Mouse (Mus musculus) gastrocnemius, postnatal 4 days (tissue): ENCODE data around the gene Trpd52l3. TPM values are rescaled to one million over a fixed set of nuclear protein-coding genes. Genes with fewer than 3 reads are reported as not detected.
"Not testable (repeated sequence)": the region's sequence is repeated elsewhere in the genome, so short reads cannot be mapped to it uniquely, and the experiment has no call there.

Source experiments
- DNase-seq, 2 experiments: peaks; one replicate each; pipeline ENCODE4 v3.0.0; 2021 to 2022; ENCODE audit warnings: low spot score in 2 of 2, mixed read lengths in 2 of 2
- long read RNA-seq, 2 experiments: library from polyadenylated mRNA; stranded (forward); transcript quantifications; one replicate each; pipeline ENCODE4 v2.0.0; 2021
- total RNA-seq, 2 experiments: library from RNA; stranded (reverse); gene quantifications; 2 replicates each; pipeline ENCODE4 v1.2.3; 2021

The Trpd52l3 gene
- total RNA-seq, result not detected
- long read RNA-seq, experiment 1, result 0 reads
- long read RNA-seq, experiment 2, result 0 reads

DNA sequence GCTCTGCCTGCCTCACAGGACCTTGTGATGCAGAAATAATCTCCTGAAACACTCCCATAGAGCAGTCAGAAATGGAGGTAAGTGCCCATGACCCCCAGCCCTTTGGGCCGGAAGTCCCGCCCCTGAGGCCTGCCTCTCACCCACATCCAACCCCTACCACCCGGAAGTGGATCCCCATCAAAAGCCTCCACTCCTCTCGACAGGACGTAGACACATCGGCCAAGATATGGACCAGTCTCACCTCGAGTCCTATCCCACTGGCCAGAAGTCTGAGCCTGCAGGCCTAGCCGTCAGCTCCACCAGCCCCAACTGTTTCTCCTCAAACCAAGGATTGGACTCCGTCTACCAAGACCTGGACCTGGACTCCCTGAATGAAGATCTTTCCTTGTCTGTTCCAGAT, at the start of gene Trpd52l3:
Gene Trpd52l3 (plus strand): TSS at position 170 of the 400 bp plus-strand sequence.
- no peak for DNase-seq

GRCm38 (mm10) chr19:29953833-29954232, 49.8 kb upstream of the Trpd52l3 start:
- no peak for DNase-seq

- DNase-seq, result no peak
These were observed 48.1 kb upstream of the Trpd52l3 start for GRCm38 (mm10) chr19:29955454-29955853.

DNA sequence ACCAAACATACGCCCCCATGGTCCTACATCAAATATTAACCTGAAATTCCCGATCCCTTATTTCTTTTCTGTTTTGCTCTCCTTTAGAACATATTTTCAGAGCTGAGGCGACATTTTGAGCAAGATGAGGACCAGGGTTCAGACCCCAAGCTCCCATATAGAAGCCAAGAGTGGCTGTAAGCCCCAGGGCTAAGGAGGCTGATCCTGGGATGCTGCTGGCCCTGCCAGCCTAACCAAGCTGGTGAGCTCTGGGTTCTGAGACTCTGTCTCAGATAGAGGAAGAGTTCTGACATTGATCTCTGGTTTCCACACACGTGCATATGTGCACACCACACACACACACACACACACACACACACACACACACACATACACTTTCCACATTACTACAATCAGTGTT, 42.7 kb upstream of the Trpd52l3 start:
- no peak for DNase-seq

- DNase-seq, result no peak
These were observed 41.7 kb upstream of the Trpd52l3 start for GRCm38 (mm10) chr19:29961842-29962241.

DNA sequence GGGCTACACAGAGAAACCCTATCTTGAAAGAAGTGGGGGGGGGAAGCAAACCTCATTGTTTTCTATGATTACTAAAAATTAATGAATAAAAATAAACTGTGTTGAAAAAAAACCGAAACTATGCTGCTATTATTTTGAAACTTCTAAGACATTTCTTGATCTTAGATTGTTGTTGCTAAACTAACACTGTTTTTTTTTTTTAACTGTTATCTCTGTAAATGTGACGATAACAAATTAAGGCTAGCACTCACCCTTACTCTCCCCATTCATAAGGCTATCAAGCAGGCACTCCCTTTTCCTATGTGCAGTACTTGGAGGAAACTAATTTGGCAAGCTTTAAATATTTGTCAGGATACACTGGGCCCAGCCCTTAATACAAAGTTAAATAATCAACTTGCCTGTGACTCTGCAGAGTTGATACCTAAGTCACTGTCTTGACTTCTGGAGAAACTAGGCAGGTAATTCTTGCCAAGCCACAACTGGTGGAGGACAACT, 39.9 kb upstream of the Trpd52l3 start:
- no peak for DNase-seq

DNA sequence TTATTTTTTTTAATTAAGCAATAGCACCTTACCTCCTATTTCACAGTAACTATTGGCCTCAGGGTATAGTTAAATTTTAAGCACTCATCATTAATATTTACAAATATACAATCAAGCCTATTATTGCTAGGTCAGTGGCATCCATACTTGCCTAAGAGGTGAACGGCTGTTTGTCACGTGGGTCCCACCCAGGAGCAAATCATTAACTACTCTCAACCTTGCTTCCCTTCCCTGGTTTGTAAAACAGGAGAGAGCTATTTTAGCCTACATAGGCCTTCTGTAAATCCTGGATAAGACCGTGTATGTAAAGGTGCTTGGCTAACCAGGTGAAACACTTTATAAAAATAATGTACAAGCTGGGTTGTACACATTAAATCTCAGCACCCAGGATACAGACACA, 35.6 kb upstream of the Trpd52l3 start:
- no peak for DNase-seq

DNA sequence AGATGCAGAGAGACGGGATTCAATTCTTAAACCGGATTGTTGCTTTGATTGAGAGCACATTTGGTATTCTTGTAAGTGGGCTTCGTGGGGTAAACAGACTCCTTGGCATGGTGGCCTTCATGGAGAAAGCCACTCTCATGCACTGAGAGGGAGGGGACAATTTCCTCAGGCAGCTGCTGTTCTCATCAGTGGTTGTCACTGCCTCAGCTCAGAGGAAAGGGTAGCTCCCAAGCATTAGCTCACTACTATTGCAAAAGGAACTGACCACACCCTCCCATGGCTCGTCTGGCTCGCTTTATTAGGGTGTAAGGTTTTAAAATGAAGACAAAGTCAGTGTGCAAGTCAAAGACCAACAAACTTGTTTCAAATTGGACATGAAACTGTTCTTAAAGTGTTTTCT, 30.2 kb upstream of the Trpd52l3 start:
- peak in 1 of 2 experiments; percentile 12 for DNase-seq

DNA sequence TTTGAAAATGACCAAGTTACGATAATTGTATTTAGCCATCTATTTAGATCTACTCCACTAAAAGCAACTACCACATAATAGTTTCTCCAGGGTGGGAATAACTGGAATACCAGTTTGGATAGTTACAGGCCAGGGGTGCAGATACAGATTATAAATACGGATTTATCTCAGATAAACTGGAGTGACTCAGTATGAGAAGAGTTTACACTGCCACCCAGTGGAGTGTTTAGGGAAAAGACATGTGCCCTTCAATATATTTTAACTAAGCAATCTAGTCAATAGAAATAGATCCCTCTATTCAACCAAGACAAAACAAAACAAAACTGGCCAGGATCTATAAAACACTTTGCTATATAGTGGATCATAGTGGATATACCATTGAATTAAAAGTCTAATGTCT, 24.7 kb upstream of the Trpd52l3 start:
- DNase-seq, result peak in 1 of 2 experiments; percentile 14

DNA sequence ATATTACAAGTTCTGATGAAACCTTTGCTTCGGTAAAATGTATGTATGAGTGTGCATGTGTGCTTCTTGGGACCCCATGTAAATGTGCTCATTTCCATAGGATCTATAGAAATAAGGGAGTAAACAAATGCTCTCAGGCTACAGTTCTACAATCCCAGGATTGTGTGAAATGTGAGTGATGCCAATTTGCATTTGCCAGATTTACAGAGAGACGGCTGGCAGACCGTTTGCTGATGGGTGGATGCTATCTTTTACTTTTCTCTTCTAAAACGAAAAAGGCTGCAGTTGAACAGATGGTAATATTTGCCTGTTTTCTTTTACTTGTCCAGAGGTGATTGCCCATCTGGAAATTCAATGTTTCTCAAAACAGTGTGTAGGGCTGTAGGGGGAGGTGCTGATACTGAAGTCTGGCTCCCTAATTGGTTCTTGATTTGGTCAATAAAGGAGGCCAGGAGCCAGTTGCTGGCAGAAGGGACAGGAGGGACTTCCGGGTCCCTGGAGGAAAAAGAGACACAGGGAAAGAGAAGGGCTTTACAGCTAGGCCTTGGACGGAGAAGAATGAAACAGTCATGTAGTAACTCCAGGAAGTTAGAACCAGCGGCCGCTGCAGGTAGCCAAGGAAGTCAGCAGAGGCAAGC, 24.0 kb upstream of the Trpd52l3 start:
- DNase-seq, result no peak

GRCm38 (mm10) chr19:29984208-29985005, 19.2 kb upstream of the Trpd52l3 start:
- DNase-seq, result no peak

- DNase-seq, result no peak
These were observed 17.0 kb upstream of the Trpd52l3 start for GRCm38 (mm10) chr19:29986464-29987091.

DNA sequence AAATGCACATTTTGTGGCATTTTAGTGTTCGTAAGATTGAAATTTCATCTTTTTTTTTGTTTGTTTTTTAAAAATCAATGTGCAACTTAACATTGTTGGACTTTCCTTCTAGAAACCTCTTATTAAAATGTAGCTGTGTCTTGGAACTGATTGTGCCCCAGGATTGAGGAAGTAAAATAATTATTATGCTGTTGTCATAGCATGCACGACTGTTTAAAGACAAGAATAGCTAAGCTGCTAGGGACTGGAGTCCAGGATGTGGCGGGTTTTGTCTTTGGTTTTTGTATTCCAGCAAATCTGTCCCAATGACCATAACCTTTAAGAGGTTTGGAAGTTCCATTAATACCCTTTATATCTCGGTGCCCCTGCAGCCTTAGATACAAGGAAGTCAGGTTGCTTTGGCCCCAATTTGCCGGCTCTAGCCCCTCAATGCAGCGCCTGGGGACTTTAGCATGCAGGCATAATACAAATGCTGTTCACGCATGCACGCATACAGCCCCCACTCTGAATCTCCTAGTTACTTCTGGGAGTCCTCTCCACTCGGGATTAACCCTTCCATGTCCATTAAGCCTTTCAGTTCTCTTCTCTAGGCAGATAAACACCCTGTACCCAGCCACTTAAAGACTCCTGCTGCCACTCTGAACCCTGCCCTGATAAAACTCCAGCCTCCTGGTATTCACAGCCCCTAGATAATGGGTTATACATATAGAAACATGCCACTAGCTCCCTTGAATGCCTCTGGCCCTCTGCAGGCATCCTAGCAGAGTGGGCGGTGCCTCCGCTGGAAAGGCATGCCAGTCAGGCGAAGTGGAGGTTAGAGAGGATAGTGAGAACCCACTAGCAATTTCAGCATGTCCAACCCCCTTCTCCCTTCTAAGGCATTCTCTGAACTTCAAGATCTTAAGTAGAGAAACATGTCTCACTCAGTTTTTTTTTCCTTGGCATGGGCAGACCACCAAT, 2.9 kb upstream of the Trpd52l3 start:
- no peak for DNase-seq

DNA sequence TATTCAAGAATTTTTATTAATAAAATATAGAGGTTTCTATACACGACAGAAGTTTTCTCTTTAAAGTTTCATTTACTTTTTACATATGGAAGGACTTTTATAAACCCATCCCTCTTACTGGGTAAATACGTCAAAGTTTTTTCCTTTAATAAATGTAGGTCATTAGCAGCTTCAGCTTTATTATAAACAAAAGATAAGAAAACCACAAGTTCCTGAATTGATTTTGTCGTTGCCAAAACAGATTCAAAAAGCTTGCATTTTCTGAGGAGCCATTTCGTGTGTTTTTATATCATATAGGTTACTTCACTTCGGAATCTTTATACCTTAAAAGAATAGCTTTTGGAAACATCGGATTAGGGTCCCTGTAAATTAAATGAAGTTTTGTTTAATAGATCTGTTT, 2.0 kb upstream of the Trpd52l3 start:
- DNase-seq, result no peak

DNA sequence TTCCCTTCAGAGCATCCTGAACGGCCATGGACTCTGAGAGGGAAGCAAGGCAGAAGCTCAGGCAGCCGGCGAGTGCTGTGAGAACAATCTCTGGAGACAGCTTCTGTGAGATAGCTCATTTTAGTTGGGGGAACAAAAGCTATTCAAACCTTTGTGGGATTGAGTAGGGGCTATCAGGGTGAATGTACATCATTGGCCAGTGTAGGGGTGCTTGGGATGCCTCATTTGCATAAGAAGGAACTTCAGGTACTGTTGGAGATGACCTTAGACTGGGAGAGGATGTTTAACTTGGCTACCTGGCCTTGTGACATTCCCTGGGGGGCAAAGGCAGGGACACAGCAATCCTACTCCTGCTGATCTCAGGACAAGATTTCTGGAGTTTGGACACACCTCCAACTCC, 2.8 kb downstream of the Trpd52l3 start:
- no peak for DNase-seq

GRCm38 (mm10) chr19:30010520-30011296, 7.1 kb downstream of the Trpd52l3 start:
- DNase-seq, result no peak

- DNase-seq, result no peak
These were observed 10.7 kb downstream of the Trpd52l3 start for GRCm38 (mm10) chr19:30014331-30014730.

- DNase-seq, result no peak
These were observed 12.6 kb downstream of the Trpd52l3 start for GRCm38 (mm10) chr19:30016156-30016555.

- not testable (repeated sequence) for DNase-seq
These were observed 19.8 kb downstream of the Trpd52l3 start for GRCm38 (mm10) chr19:30023419-30023818.
